Mouse (Mus musculus): Measurements from ENCODE around the gene Capn3.

Gene Capn3

GRCm38 (mm10) chr2:120478600-120478999 lies 22.8 kb downstream of the Capn3 start:
- in situ Hi-C loops (cut with MboI, MseI), result no loop called here

GRCm38 (mm10) chr2:120481921-120482320 lies 26.1 kb downstream of the Capn3 start:
- in situ Hi-C loops (cut with MboI, MseI), result no loop called here

GRCm38 (mm10) chr2:120482506-120483389 lies 26.9 kb downstream of the Capn3 start:
- in situ Hi-C loops (cut with MboI, MseI), result no loop called here

- in situ Hi-C loops (cut with MboI, MseI), result no loop called here
Measured at GRCm38 (mm10) chr2:120484241-120484640, 28.4 kb downstream of the Capn3 start.

GRCm38 (mm10) chr2:120493254-120493653 lies 37.4 kb downstream of the Capn3 start:
- in situ Hi-C loops (cut with MboI, MseI), result no loop called here

GRCm38 (mm10) chr2:120496511-120496910 lies 40.7 kb downstream of the Capn3 start:
- in situ Hi-C loops (cut with MboI, MseI), result no loop called here

- in situ Hi-C loops (cut with MboI, MseI), result no loop called here
Measured at GRCm38 (mm10) chr2:120499971-120500471, 44.2 kb downstream of the Capn3 start.

GRCm38 (mm10) chr2:120501136-120501918 lies 45.5 kb downstream of the Capn3 start:
- in situ Hi-C loops (cut with MboI, MseI), result no loop called here

GRCm38 (mm10) chr2:120501931-120502604 lies 46.2 kb downstream of the Capn3 start:
- in situ Hi-C loops (cut with MboI, MseI), result no loop called here

GRCm38 (mm10) chr2:120502605-120502990 lies 46.8 kb downstream of the Capn3 start:
- in situ Hi-C loops (cut with MboI, MseI), result no loop called here

GRCm38 (mm10) chr2:120503094-120503493 lies 47.3 kb downstream of the Capn3 start:
- in situ Hi-C loops (cut with MboI, MseI), result no loop called here

- in situ Hi-C loops (cut with MboI, MseI), result no loop called here
Measured at GRCm38 (mm10) chr2:120503992-120504391, 48.2 kb downstream of the Capn3 start.

- in situ Hi-C loops (cut with MboI, MseI), result no loop called here
Measured at GRCm38 (mm10) chr2:120514181-120514580, 58.4 kb downstream of the Capn3 start.

- in situ Hi-C loops (cut with MboI, MseI), result no loop called here
Measured at GRCm38 (mm10) chr2:120518547-120519210, 62.9 kb downstream of the Capn3 start.

GRCm38 (mm10) chr2:120526771-120527170 lies 71.0 kb downstream of the Capn3 start:
- in situ Hi-C loops (cut with MboI, MseI), result loop anchor here in 1 of 2 experiments (10.0 kb wide), 1 partner anchor 582 kb away; no protein-coding TSS in a partner anchor

- in situ Hi-C loops (cut with MboI, MseI), result loop anchor here in 1 of 2 experiments (10.0 kb wide), 1 partner anchor 585 kb away; no protein-coding TSS in a partner anchor
Measured at GRCm38 (mm10) chr2:120529531-120529930, 73.7 kb downstream of the Capn3 start.

- in situ Hi-C loops (cut with MboI, MseI), result no loop called here
Measured at GRCm38 (mm10) chr2:120531223-120531622, 75.4 kb downstream of the Capn3 start.

- in situ Hi-C loops (cut with MboI, MseI), result no loop called here
Measured at GRCm38 (mm10) chr2:120539333-120539732, 83.5 kb downstream of the Capn3 start.

- in situ Hi-C loops (cut with MboI, MseI), result no loop called here
Measured at GRCm38 (mm10) chr2:120539778-120540208, 84.0 kb downstream of the Capn3 start.

- in situ Hi-C loops (cut with MboI, MseI), result no loop called here
Measured at GRCm38 (mm10) chr2:120544732-120545131, 88.9 kb downstream of the Capn3 start.
